Mouse (Mus musculus) cortical plate, adult 2 months (tissue): ENCODE measurements at regions not wholly inside any gene's neighbourhood (a gene's known extent, or its start where the extent isn't known, plus 50 kb on each side); places are given as distances from the start of the nearest gene placed in this dataset.

ENCODE experiments used
- CTCF ChIP-seq: fragments of 200-500 bp; IDR thresholded peaks from 2 replicates; pipeline ENCODE4 v1.5.1; 2011; ENCODE audit warnings: mild to moderate bottlenecking, control low read depth, low read length; ENCODE audit not compliant: insufficient read depth; ENCODE audit errors: extremely low read depth
- POLR2A ChIP-seq: fragments of 200-500 bp; IDR thresholded peaks from 2 replicates; pipeline ENCODE4 v1.6.1; 2011; ENCODE audit warnings: mild to moderate bottlenecking, low read length, control low read depth; ENCODE audit not compliant: insufficient read depth; ENCODE audit errors: extremely low read depth

- TF ChIP-seq POLR2A (no peak), CTCF (no peak)
These were observed 785.3 kb upstream of the Cited2 start for GRCm38 (mm10) chr10:16937705-16938104.
